21 mouse cellular contexts compared by ENCODE assay signal in the genomic region with DNA sequence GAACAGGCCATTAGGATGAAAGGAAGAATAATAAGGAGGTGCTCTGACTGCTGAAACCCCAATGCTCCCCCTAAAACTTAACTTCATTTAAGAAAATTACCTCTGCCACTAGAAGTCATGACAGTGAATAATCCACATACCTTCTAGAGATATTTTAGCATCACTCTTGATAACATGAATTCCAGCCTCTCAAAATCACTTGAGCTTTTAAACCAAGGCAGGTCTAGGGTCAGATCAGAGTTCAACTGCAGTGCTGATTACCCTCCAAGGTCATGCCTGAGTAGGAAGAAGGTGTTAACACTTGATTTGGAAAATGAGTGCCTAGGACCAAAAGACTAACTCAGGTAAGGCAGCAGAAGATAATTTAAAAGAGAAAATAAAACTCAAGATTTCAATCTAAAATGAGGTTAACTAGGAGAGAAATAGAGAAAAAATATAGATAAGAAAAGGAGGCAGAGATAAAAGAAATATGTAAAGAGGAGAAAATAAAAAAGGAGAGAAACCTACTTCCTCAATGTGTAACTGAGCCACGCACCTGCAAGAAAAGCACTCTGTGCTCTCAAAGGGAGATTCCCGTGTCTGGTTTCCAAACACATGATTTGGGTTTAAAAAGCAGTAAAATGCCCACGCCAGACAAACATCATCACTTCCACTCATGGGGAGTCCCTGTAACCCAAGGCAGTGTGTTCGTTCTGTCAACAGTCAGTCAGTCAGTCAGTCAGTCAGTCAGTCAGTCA.
DNase-seq lines count a peak whose midpoint lies in the region; ATAC-seq lines count a peak whose summit lies in the region.
"Had no signal": no experiment of that assay in that cellular context is flagged by ENCODE, and none has a peak within 500 bp of the region (broad histone marks: within the 10 kb centered on the region; RNA-seq: fewer than 3 reads in every experiment).

No protein-coding gene starts in this region.

- H3K4me1 ChIP-seq in heart, embryonic 12.5 days (replicated peaks): peaks cover 4% of the 10 kb centered on the region
- H3K4me1 ChIP-seq: hindbrain, embryonic 12.5 days had no signal

- H3K27ac ChIP-seq in heart, embryonic 12.5 days (ENCODE audit: poor library complexity, severe bottlenecking): peak overlapping the region; percentile 13; the same call in 1 of the 2 replicates
- H3K27ac ChIP-seq: embryonic facial prominence, embryonic 15.5 days; forebrain, embryonic 10.5 days; gastrocnemius, adult 2 months; hindbrain, embryonic 12.5 days had no signal

- no peak overlapping the region for H3K4me3 ChIP-seq in heart, embryonic 12.5 days
- H3K4me3 ChIP-seq: embryonic facial prominence, embryonic 15.5 days; erythroblast, embryonic 14.5 days; forebrain, embryonic 10.5 days; gastrocnemius, adult 2 months; hindbrain, embryonic 12.5 days had no signal

- H3K27me3 ChIP-seq in heart, embryonic 12.5 days (replicated peaks): no peaks in the 10 kb centered on the region
- H3K27me3 ChIP-seq in splenic B cell, adult 2 months (ENCODE audit: control insufficient read depth, insufficient read depth, low read length, poor library complexity, severe bottlenecking): no peaks in the 10 kb centered on the region
- H3K27me3 ChIP-seq: embryonic facial prominence, embryonic 15.5 days; hindbrain, embryonic 12.5 days had no signal

- no peaks in the 10 kb centered on the region for H3K36me3 ChIP-seq in heart, embryonic 12.5 days
- no peaks in the 10 kb centered on the region for H3K36me3 ChIP-seq in splenic B cell, adult 2 months (ENCODE audit: control insufficient read depth, insufficient read depth, low read length, poor library complexity, severe bottlenecking)
- H3K36me3 ChIP-seq: embryonic facial prominence, embryonic 15.5 days; forebrain, embryonic 10.5 days; G1E; hindbrain, embryonic 12.5 days had no signal

- no peaks in the 10 kb centered on the region for H3K9me3 ChIP-seq in heart, embryonic 12.5 days (replicated peaks)
- H3K9me3 ChIP-seq: embryonic facial prominence, embryonic 15.5 days; forebrain, embryonic 10.5 days; G1E; hindbrain, embryonic 12.5 days had no signal

- H3K9ac ChIP-seq in heart, embryonic 12.5 days: no peak overlapping the region
- H3K9ac ChIP-seq: embryonic facial prominence, embryonic 15.5 days; hindbrain, embryonic 12.5 days had no signal

- ATAC-seq in heart, embryonic 12.5 days (ENCODE audit: insufficient number of reproducible peaks, low FRiP score): no peak
- ATAC-seq: forebrain, embryonic 14.5 days; hindbrain, embryonic 16.5 days had no signal

- intact Hi-C loops in heart, postnatal 36 days (cut with DNase I): no loop called here

- WGBS in heart, embryonic 12.5 days: 66% methylated on average over 4 of the region's 4 CpGs

- DNase-seq in heart, postnatal 36 days: no peak
- peak; percentile 86 for DNase-seq in A20 (ENCODE audit: low read depth, low spot score)
- DNase-seq in CD4-positive helper T cell, adult 2 months (ENCODE audit: low read depth, low spot score): peak; percentile 2
- peak; percentile 74 for DNase-seq in splenic B cell, adult 2 months (ENCODE audit: low read depth, low spot score)
- no peak for DNase-seq in layer of hippocampus, adult 11-12 months (ENCODE audit: low spot score)
- DNase-seq: adrenal gland, postnatal 10 days; cerebellum, adult 11 months; cerebellum, adult 8-10 months; cerebellum, postnatal 14 days; embryo, embryonic 11 days; gastrocnemius, adult 2 months; gastrocnemius, postnatal 25 days; heart, postnatal 4 days had no signal

- no peak overlapping the region for H3K4me2 ChIP-seq in heart, embryonic 12.5 days
- H3K4me2 ChIP-seq: embryonic facial prominence, embryonic 15.5 days; hindbrain, embryonic 12.5 days had no signal

Comparison
In these comparisons a context has a peak if more than half of its experiments do, and no peak if none do; other contexts are left out.
1. DNase-seq: peak in A20 (single experiment), CD4-positive helper T cell, adult 2 months (single experiment) and splenic B cell, adult 2 months (single experiment); none in heart, postnatal 36 days (0 of 2) and layer of hippocampus, adult 11-12 months (single experiment).